Mouse (Mus musculus) heart, adult 2 months (tissue): Measurements from ENCODE around the gene Btbd6.

Experiments used
- CTCF ChIP-seq: fragments of 200-600 bp; IDR thresholded peaks from 2 replicates; pipeline ENCODE4 v1.8.1; 2022; ENCODE audit warnings: antibody characterized with exemption, mild to moderate bottlenecking, moderate library complexity
- POLR2A ChIP-seq: fragments of 200-500 bp; IDR thresholded peaks from 2 replicates; pipeline ENCODE4 v1.6.1; 2011; ENCODE audit warnings: mild to moderate bottlenecking, low read depth, low read length, control low read depth; ENCODE audit not compliant: insufficient read depth

- no peak for TF ChIP-seq CTCF
- no peak for TF ChIP-seq POLR2A
Observed at GRCm38 (mm10) chr12:112969616-112970015, 6.7 kb upstream of the Btbd6 start.
